Mouse (Mus musculus): ENCODE results near the gene Foxp1. TPM values are rescaled to one million over a fixed set of nuclear protein-coding genes. Genes with fewer than 3 reads are reported as not detected.

Gene Foxp1
- total and polyA plus RNA-seq, 3 experiments, result 16.1 to 42.0 TPM; not detected in 1

DNA sequence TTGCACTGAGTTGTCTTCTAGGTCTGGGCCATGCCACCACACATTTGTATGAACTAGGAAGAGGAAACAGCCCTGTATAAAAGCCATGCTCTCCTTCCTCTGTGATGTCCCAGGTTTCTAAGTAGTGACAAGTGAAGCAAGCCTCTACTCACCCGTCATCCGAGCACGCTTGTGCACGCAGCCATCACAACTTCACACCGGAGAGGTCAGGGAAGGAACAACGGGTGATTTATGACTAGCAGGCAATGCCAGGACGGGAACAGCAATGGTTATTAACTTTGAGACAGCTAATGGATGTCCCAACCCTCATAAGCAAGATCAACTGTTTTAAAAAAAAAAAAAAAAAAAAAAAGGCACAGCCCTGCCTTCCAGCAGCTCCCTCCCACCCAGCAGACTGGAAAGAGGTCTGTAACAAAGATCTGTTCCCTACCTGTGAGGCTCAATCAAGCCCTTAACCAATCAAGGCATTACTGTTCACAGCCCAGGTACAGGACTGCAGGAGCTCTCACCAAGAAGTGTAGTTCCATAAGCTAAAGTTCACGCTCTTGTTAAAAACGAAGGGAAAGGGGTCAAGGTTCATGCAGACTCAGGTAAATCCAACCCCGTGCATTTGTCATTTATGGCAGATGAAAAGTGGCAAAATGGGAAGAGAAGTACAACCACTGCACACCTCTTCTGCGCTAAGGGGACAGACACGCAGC, 53.2 kb downstream of the Foxp1 start:
- no peak for TF ChIP-seq CTCF (IDR thresholded peaks at IDR 0.05 in 2 of 3, conservative IDR thresholded peaks at IDR 0.05 in 1 of 3; ENCODE audit: control insufficient read depth in 1 of 3, insufficient read depth in 1 of 3, low read depth in 2 of 3, low read length in 3 of 3, poor library complexity in 1 of 3, severe bottlenecking in 1 of 3)
- no peak for TF ChIP-seq ZKSCAN1 (IDR thresholded peaks at IDR 0.05; ENCODE audit: low read depth, low read length)
- TF ChIP-seq KAT2A (conservative IDR thresholded peaks at IDR 0.05; ENCODE audit: low read depth, low read length), result no peak
- no peak for TF ChIP-seq MAFK (IDR thresholded peaks at IDR 0.05; ENCODE audit: borderline replicate concordance, low read depth, low read length)
- TF ChIP-seq GABPA (IDR thresholded peaks at IDR 0.05; ENCODE audit: low read depth, low read length), result no peak
- no peak for TF ChIP-seq HCFC1 (IDR thresholded peaks at IDR 0.05; ENCODE audit: low read depth, low read length)
- H3K4me1 ChIP-seq (ENCODE audit: control insufficient read depth in 1 of 2, insufficient read depth in 2 of 2, low read length in 2 of 2), result no peaks in the 10 kb centered on the region
- DNase-seq (ENCODE audit: low read depth, low spot score), result no peak
- H3K36me3 ChIP-seq (ENCODE audit: control insufficient read depth in 1 of 2, insufficient read depth in 2 of 2, low read length in 2 of 2), result no peaks in the 10 kb centered on the region
- H3K27ac ChIP-seq (ENCODE audit: control insufficient read depth, low read depth, low read length), result no peak overlapping the region
- no peak overlapping the region for H3K4me3 ChIP-seq (ENCODE audit: control insufficient read depth in 1 of 2, insufficient read depth in 1 of 2, low read depth in 2 of 2, low read length in 2 of 2)
- no peaks in the 10 kb centered on the region for H3K9me3 ChIP-seq (replicated peaks; ENCODE audit: insufficient read depth, low read length)
- H3K79me2 ChIP-seq (ENCODE audit: control insufficient read depth, insufficient read depth, low read length, poor library complexity), result no peaks in the 10 kb centered on the region
- H3K27me3 ChIP-seq (ENCODE audit: control insufficient read depth in 1 of 2, insufficient read depth in 2 of 2, low read length in 2 of 2), result no peaks in the 10 kb centered on the region
- no peak overlapping the region for H3K9ac ChIP-seq (ENCODE audit: control insufficient read depth, low read depth, low read length, poor library complexity, severe bottlenecking)

DNA sequence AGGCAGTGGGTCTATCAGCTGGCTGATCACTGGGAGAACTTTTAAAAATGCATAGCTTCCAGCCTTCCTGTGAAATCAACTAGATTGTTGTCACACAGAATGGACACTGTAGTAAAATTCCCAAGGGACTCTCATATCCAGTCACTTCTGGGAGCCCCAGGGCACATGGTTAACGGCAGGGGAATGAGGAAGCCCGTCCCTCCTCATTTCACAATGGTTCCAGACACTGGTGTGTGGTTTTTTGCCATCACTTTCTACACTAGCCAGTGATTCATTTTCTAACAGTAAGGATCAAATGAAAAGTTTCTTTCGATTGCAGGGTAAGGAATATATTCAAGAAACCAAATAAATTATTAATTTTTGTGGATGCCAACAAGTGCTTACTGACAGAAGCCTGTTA, 54.7 kb downstream of the Foxp1 start:
- TF ChIP-seq MYB (IDR thresholded peaks at IDR 0.05; ENCODE audit: low read depth, low read length) (no peak), GABPA (IDR thresholded peaks at IDR 0.05; ENCODE audit: low read depth, low read length) (no peak), USF1 (IDR thresholded peaks at IDR 0.05; ENCODE audit: low read depth, low read length) (no peak), POLR2AphosphoS2 (IDR thresholded peaks at IDR 0.05; ENCODE audit: low read length) (no peak), MAX (IDR thresholded peaks at IDR 0.05; ENCODE audit: low read length) (no peak), NELFE (IDR thresholded peaks at IDR 0.05; ENCODE audit: low read depth, low read length) (no peak), E2F4 (IDR thresholded peaks at IDR 0.05; ENCODE audit: borderline replicate concordance, low read depth, low read length) (no peak), ETS1 (IDR thresholded peaks at IDR 0.05; ENCODE audit: low read depth, low read length) (no peak), JUND (IDR thresholded peaks at IDR 0.05; ENCODE audit: low read depth, low read length) (no peak), POLR2A (IDR thresholded peaks at IDR 0.05; ENCODE audit: control insufficient read depth in 1 of 2, insufficient read depth in 1 of 2, low read depth in 1 of 2, low read length in 2 of 2, poor library complexity in 1 of 2) (no peak), SIN3A (IDR thresholded peaks at IDR 0.05; ENCODE audit: low read length) (no peak), KAT2A (conservative IDR thresholded peaks at IDR 0.05; ENCODE audit: low read depth, low read length) (no peak), TCF12 (IDR thresholded peaks at IDR 0.05; ENCODE audit: low read depth, low read length) (no peak), SMC3 (IDR thresholded peaks at IDR 0.05; ENCODE audit: low read depth, low read length) (no peak), MEF2A (IDR thresholded peaks at IDR 0.05; ENCODE audit: extremely low read depth, insufficient replicate concordance, low read depth, low read length, poor library complexity, severe bottlenecking) (no peak)
- H3K27me3 ChIP-seq (ENCODE audit: control insufficient read depth in 1 of 2, insufficient read depth in 2 of 2, low read length in 2 of 2), result no peaks in the 10 kb centered on the region
- H3K9me3 ChIP-seq (replicated peaks; ENCODE audit: insufficient read depth, low read length), result no peaks in the 10 kb centered on the region
- H3K79me2 ChIP-seq (ENCODE audit: control insufficient read depth, insufficient read depth, low read length, poor library complexity), result no peaks in the 10 kb centered on the region
- no peaks in the 10 kb centered on the region for H3K36me3 ChIP-seq (ENCODE audit: control insufficient read depth in 1 of 2, insufficient read depth in 2 of 2, low read length in 2 of 2)
- no peak for DNase-seq (ENCODE audit: low read depth, low spot score)
- H3K4me3 ChIP-seq (ENCODE audit: control insufficient read depth in 1 of 2, insufficient read depth in 1 of 2, low read depth in 2 of 2, low read length in 2 of 2), result no peak overlapping the region
- H3K27ac ChIP-seq (ENCODE audit: control insufficient read depth, low read depth, low read length), result no peak overlapping the region
- H3K4me1 ChIP-seq (ENCODE audit: control insufficient read depth in 1 of 2, insufficient read depth in 2 of 2, low read length in 2 of 2), result no peaks in the 10 kb centered on the region
- no peak overlapping the region for H3K9ac ChIP-seq (ENCODE audit: control insufficient read depth, low read depth, low read length, poor library complexity, severe bottlenecking)

All from MEL (cell line).